Mouse (Mus musculus): ENCODE measurements at regions not wholly inside any gene's neighbourhood (a gene's known extent, or its start where the extent isn't known, plus 50 kb on each side); places are given as distances from the start of the nearest gene placed in this dataset.

- in situ Hi-C loops (cut with MboI; ENCODE audit: low pct_unique_long_range_greater_than_20kb in 1 of 2, low sequenced_read_pairs in 2 of 2, unreplicated experiment in 1 of 2), result no loop called here
These were observed 121.1 kb upstream of the B430305J03Rik start for GRCm38 (mm10) chr3:61486808-61487389.

GRCm38 (mm10) chr3:61478861-61479584 lies 113.3 kb upstream of the B430305J03Rik start:
- in situ Hi-C loops (cut with MboI; ENCODE audit: low pct_unique_long_range_greater_than_20kb in 1 of 2, low sequenced_read_pairs in 2 of 2, unreplicated experiment in 1 of 2), result no loop called here

GRCm38 (mm10) chr3:61475018-61475417 lies 109.3 kb upstream of the B430305J03Rik start:
- in situ Hi-C loops (cut with MboI; ENCODE audit: low pct_unique_long_range_greater_than_20kb in 1 of 2, low sequenced_read_pairs in 2 of 2, unreplicated experiment in 1 of 2), result no loop called here

GRCm38 (mm10) chr3:61467158-61467557 lies 101.4 kb upstream of the B430305J03Rik start:
- in situ Hi-C loops (cut with MboI; ENCODE audit: low pct_unique_long_range_greater_than_20kb in 1 of 2, low sequenced_read_pairs in 2 of 2, unreplicated experiment in 1 of 2), result loop anchor here in 1 of 2 experiments (25.0 kb wide), 2 partner anchors 230 to 370 kb away; no protein-coding TSS in a partner anchor

- in situ Hi-C loops (cut with MboI; ENCODE audit: low pct_unique_long_range_greater_than_20kb in 1 of 2, low sequenced_read_pairs in 2 of 2, unreplicated experiment in 1 of 2), result loop anchor here in 1 of 2 experiments (25.0 kb wide), 2 partner anchors 229 to 371 kb away; no protein-coding TSS in a partner anchor
These were observed 100.9 kb upstream of the B430305J03Rik start for GRCm38 (mm10) chr3:61466641-61467040.

GRCm38 (mm10) chr3:61460076-61460475 lies 94.3 kb upstream of the B430305J03Rik start:
- in situ Hi-C loops (cut with MboI; ENCODE audit: low pct_unique_long_range_greater_than_20kb in 1 of 2, low sequenced_read_pairs in 2 of 2, unreplicated experiment in 1 of 2), result loop anchor here in 1 of 2 experiments (25.0 kb wide), 2 partner anchors 223 to 377 kb away; no protein-coding TSS in a partner anchor

- in situ Hi-C loops (cut with MboI; ENCODE audit: low pct_unique_long_range_greater_than_20kb in 1 of 2, low sequenced_read_pairs in 2 of 2, unreplicated experiment in 1 of 2), result loop anchor here in 1 of 2 experiments (25.0 kb wide), 2 partner anchors 219 to 381 kb away; no protein-coding TSS in a partner anchor
These were observed 90.8 kb upstream of the B430305J03Rik start for GRCm38 (mm10) chr3:61456598-61456997.

GRCm38 (mm10) chr3:61442000-61442739 lies 76.4 kb upstream of the B430305J03Rik start:
- in situ Hi-C loops (cut with MboI; ENCODE audit: low pct_unique_long_range_greater_than_20kb in 1 of 2, low sequenced_read_pairs in 2 of 2, unreplicated experiment in 1 of 2), result no loop called here

- in situ Hi-C loops (cut with MboI; ENCODE audit: low pct_unique_long_range_greater_than_20kb in 1 of 2, low sequenced_read_pairs in 2 of 2, unreplicated experiment in 1 of 2), result no loop called here
These were observed 75.7 kb upstream of the B430305J03Rik start for GRCm38 (mm10) chr3:61441445-61441844.

- in situ Hi-C loops (cut with MboI; ENCODE audit: low pct_unique_long_range_greater_than_20kb in 1 of 2, low sequenced_read_pairs in 2 of 2, unreplicated experiment in 1 of 2), result no loop called here
These were observed 63.0 kb upstream of the B430305J03Rik start for GRCm38 (mm10) chr3:61428713-61429112.

GRCm38 (mm10) chr3:61423945-61424344 lies 58.2 kb upstream of the B430305J03Rik start:
- in situ Hi-C loops (cut with MboI; ENCODE audit: low pct_unique_long_range_greater_than_20kb in 1 of 2, low sequenced_read_pairs in 2 of 2, unreplicated experiment in 1 of 2), result no loop called here

- in situ Hi-C loops (cut with MboI; ENCODE audit: low pct_unique_long_range_greater_than_20kb in 1 of 2, low sequenced_read_pairs in 2 of 2, unreplicated experiment in 1 of 2), result no loop called here
These were observed 54.0 kb upstream of the B430305J03Rik start for GRCm38 (mm10) chr3:61419706-61420105.

- in situ Hi-C loops (cut with MboI; ENCODE audit: low pct_unique_long_range_greater_than_20kb in 1 of 2, low sequenced_read_pairs in 2 of 2, unreplicated experiment in 1 of 2), result no loop called here
These were observed 52.3 kb upstream of the B430305J03Rik start for GRCm38 (mm10) chr3:61418096-61418495.

Measured in mouse embryonic stem cell (cell line).